Mouse (Mus musculus) retina, postnatal 1 day (tissue): Measurements from ENCODE around the gene Nudc.

Source experiments
- DNase-seq: peaks from one replicate; pipeline ENCODE4 v3.0.0-alpha.2; 2012

The Nudc gene

DNA sequence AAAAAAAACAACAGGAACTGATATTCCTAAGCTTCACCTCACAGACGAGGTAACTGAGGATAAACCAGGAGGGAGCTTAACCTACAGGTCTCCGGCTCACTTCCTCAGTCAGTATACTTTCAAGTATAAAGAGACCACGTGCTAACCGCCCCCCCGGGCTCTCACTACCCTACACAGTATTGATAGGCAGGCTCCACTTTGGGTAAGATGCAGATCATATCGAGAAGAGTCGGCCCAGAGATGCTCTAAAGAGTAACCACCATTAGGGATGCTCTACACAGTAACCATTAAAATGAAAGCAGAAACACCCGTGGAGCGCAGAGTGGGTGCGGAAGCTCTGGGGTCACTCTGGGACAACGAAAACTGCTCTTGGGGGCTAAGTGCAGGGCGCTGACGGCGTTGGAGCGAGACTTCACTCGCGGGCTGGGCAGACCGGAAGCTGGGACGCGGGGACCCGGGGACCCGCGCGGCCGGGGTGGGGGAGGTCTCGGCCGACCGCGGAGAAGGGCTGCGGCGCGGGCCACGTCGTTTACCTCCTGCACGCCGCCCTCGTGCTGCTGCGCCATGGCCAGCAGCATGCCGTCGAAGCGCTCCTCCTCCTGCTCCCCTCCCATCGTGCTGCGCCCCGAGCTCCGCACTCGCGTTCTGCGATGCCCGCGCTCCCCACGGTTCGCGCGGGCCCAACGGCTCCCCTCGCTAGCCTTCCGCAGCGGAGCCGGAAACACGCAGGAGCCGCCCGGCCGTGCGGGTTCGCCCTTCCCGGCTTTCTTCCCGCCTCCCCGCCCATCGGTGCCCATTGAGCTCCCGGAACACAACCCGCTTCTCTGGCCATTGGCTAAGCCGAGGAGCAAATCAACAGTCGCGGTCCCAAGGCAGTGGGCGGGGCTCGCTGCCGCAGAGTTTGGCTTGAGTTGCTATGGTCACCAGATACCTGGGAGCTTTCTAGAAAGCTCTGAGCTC lies at the start of gene Nudc:
TSS of gene Nudc (minus strand) at position 725 of the 960 bp plus-strand sequence.
- DNase-seq, result peak; percentile 98

DNA sequence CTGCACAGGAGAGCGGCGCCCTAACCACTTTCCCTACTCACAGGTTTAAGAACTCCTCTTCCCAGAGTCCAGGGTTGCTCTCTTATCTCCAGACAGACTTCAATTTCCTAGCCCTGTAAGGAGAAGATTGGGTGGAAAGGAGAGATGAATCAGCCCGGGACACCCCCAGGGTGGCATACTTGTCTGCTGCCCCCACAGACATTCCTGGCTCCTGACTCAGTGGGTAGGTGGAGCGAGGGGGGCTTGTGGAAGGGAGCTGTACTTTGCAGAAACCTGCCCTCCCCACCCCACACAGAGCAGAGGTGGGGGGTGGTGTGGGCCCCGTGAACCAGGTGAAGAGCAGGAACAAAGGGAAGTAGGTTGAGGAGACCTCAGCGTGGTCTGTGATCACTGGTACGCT lies 49.7 kb upstream of the Nudc start:
- DNase-seq, result no peak

DNA sequence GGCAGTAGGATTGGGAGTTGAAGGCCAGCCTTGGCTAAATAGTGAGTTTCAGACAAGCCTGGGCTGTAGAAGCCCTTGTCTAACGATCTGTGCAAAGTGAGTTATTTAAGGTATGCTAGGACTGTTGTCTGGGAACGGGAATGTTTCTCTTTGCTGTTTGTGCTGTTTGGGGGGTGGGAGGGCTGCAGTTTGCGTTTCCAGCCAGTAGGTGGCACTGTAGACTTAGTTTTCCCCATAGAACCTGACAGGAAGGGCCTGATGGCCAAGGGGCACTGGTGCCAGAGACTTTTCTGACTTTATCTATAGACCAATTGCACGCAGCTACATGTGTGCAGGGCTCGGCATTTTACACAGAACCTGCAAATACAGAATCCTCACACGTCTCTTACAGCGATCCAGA lies 46.8 kb upstream of the Nudc start:
- DNase-seq, result peak; percentile 82

DNA sequence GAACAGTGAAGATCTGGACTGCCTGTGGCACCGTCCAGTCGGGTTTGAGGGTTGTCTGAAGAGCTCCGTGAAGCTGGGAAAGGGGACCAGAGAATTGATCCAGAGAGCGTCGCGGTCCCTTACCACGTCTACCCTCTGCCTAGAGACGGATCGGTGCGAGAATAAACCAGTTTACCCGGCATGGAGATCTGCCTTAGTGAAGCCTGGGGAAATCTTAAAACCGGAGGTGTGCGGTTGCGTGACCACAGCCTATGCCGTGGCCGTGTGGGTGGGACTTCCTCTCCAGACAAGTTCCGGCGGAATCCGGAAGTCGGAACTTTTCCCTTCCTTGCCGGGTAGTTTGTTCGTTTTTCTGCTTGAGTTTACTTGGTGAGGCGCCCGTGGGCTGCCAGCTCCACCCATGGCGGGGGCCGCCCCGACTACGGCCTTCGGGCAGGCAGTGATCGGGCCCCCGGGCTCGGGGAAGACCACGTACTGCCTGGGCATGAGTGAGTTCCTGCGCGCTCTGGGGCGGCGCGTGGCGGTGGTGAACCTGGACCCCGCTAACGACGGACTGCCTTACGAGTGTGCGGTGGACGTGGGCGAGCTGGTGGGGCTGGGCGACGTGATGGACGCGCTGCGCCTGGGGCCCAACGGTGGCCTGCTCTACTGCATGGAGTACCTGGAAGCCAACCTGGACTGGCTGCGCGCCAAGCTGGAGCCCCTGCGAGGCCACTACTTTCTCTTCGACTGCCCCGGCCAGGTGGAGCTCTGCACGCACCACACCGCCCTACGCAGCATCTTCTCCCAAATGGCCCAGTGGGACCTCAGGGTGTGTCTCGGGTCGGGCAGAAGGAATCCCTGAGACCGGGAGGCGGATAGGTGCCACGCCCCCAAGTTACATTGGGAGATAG lies 38.5 kb upstream of the Nudc start, which contains the start of gene Gpn2:
TSS of gene Gpn2 (plus strand) at position 304 of the 893 bp plus-strand sequence.
- DNase-seq, result peak; percentile 90

DNA sequence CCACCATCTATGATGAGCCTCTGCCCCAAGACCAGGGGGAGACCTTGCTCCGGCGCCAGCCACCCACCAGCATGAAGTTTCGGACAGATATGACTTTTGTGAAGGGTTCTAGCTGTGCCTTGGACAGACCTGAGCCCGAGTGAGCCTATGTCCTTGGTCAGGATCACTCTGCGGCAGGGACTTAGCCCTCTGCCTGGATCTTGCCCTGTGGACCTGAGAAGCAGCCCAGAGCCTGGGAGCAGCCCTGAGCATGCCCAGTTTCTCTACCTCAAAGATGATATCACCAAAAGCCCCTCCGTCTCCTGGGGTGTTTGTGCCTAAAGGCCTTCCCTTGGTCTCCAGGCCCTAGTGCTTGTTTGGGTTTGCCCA lies 37.9 kb upstream of the Nudc start:
- DNase-seq, result no peak

DNA sequence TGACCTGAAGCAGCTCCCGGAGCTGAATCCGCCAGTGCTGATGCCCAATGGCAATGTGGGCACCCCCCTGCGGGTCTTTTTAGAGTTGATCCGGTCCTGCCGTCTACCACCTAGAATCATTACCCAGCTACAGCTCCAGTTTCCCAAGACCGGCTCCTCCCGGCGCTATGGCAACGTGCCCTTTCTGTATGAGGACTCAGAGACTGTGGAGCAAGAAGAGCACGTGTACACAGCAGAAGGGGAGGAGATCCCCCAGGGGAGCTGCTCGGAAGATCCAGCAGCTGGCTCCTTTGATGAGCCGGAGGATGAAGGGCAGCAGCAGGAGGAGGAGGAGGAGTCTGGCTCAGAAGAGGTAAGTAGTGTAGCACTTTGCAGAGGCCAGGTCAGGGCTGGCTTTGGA lies 32.2 kb upstream of the Nudc start:
- DNase-seq, result no peak

DNA sequence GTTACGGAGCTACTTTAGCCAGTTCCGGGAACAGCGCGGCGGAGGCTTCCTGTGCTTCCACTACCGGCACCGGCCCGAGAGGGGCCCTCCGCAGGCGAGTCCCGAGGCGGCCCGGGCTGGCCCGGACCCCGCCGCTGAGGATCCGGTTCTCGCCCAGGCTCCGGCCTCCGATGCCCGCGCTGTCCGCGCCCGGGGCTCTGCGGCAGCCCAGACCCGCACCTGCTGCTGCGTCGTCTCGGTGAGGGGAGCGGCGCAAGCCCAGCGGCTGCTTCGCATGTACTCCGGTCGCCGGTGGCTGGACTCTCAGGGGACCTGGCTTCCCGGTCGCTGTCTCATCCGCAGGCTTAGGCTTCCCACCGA lies 29.0 kb upstream of the Nudc start:
- DNase-seq, result no peak

DNA sequence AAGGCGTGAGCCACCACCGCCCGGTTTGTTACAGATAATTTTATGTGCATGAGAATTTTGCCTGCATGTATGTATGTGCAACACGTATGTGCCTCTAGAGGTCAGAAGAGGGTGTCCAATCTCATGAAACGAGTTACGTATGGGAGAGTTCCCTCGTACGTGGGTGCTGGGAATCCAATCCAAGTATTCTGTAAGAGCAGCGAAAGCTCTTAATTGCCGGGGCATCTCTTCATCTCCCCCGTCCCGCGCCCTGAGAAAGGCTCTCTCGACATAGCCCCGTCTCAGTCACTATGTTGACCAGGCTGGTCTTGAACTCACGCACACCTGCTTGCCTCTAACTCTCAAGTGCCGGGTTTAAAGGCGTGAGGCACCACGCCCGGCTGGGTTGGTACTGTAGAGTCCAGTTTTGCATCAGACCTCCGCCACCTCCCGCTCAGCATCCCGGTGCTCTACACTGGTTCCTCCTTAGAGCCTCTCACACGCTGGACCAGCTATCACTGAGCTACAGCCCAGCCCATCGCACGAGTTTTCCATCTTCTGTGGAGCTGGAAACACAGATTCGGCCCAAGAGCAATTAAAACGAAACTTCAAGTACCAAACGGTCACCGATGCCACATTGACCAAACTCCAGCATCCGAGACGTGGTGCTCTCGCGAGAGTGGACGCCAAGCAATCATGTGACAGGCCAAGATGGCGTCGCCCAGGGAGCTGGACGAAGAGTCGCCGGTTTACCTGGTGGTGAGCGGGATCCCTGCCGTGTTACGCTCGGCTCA lies 28.5 kb upstream of the Nudc start, which contains the start of gene Gpatch3:
TSS of gene Gpatch3 (plus strand) at position 676 of the 773 bp plus-strand sequence.
- DNase-seq, result peak; percentile 97

DNA sequence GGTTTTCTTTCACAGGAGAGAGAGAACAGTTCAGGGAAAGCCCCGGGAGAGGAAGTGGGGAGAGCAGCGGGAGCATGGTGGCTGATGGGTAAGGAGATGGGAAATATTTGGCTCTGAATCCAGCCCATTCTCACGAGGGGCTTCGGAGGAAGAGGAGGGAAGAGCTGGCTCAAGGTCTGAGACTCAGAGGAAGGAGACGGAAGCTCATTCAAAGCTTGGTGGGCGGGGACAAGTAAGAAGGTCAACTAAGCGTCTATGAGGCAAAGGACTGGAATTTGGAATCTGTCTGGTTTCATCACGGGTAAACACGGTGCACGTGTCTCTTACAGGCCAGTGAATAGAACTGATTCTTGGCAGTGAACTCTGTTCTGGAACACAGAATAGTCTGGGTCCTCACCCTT lies 24.3 kb upstream of the Nudc start:
- peak; percentile 5 for DNase-seq

DNA sequence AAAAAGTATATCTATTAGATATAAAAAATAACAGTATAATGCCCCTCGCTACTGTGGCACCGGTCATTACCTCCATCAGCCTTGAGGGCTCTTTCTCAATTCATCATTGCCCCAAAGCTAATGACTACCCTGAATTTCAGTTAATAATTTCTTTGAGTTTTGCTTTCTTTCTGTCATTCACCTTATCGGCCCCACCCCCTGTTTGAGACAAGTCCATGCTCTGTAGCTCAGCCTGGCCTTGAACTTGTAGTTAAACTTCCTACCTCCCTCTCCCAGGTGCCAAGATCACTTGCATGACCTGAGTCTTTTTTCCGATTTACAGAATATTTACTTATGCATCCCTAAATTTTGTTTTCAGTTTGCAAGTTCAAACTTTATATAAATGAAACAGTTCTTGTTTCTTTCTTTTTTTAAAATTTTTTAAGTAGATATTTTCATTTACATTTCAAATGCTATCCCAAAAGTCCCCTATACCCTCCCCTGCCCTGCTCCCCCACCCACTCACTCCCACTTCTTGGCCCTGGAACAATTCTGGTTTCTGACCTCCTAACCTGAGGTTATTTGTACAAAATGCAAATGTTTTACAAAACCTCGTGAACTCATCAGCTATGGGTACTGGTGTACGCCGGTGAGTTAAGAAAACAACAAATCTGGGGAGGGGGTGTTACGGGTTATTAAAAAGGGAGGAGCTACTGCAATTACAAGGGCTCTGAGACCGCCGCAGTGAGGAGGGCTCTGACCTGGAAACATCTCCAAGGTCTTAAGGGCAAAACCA lies 23.7 kb upstream of the Nudc start:
- no peak for DNase-seq

DNA sequence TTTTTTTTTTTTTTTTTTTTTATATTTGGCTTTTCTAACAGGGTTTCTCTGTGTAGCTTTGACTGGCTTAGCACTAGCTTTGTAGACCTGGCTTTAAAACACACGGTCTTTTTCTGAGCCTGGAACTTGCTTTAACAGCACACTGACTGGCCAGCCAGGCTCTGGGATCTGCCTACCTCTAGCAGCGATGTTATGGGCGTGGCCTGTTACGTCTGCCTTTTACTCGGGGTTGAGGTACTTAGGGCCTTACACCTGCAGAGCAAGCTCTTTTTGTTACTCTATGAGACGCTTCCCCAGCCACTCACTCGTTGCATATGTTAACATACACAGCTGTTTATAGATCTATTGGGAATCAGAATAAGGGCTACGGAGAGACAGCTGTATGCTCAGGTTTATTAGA lies 21.5 kb upstream of the Nudc start:
- DNase-seq, result no peak

DNA sequence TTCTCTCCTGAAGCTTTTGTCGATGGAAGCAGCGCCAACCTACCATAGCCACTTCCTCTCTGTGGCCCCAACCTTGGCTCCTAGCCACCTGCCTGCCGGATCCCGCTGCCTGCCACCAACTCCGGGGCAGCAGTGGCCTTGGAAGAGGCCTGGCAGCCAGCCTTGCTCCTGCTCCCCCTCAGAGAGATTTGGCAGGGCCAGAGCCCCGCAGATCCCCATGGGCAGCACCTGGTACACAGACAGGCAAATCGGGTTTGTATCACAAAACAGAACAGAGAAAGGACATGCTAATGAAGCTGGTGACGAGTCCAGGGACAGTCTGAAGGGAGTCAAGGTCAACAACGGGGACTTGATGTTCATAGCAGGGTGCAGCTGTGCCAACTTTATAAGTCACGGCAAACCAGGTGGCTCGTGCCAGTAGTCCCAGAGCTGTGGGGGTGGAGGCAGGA lies 17.4 kb upstream of the Nudc start:
- no peak for DNase-seq

DNA sequence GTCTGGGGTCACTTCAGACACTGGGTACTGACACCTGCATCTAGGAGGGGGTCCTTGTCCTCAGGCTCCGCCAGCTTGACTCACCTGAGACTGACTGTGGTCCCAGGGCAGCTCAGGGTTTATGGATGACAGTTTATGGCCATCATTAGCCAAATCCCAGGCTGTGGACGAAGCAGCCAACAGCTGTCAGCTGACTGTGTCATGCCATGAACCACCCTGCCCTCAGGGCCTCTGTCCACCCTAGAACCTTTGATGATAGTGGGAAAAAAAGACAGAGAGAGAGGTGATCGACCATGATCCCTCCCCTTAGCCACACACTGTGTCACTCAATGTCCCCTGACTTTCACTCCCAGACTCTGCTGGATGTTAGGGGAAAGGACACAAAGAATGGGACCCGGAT lies 15.8 kb upstream of the Nudc start:
- no peak for DNase-seq

DNA sequence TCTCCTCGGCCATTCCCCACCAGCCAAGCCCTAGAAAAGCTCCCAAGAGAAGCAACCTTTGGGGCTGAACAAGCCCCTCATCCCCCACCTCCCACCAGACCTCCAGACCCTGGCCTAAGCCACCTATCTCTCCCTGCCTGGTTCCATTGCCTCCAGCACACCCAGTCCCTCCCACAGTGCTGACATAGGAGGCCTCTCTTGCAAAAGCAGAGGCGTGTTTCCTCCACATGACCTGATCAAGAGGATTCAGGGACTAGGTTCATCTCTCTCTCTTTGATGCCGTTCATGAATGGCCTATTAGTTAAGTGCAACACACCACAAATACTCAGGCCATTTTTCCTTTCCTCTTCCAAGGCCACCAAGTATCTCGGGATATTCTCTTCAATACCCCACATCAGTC lies 14.1 kb upstream of the Nudc start:
- DNase-seq, result no peak

DNA sequence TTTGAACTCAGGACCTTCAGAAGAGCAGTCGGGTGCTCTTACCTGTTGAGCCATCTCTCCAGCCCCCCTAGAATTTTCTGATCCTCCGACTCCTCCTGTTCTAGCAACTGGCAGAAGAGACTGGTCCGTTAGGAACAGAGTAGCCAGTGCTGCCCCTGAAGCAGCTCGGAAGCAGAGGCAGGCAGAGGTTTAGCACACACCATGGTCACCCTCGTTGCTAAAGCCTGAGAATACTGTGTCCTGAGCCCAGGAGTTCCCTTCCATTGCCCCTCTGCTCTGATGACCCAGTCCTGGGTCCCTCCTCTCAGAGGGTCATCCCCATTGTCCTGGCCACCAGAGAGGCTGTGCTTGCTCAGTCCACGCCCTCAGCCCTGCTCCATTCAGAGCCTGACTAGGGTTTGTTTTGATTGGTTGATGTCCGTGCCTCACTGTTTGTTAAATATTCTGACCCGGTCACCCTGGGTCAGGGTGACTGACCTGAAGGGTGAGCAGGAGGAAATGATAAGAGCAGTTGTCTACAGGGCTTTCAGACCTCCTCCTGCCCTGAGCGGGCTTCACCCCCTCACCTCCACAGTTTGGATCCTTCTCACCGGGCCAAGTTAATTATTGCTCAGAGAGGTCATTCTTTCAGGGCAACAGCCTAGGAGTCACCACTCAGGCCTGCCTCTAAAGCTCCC lies 11.4 kb upstream of the Nudc start:
- DNase-seq, result no peak

DNA sequence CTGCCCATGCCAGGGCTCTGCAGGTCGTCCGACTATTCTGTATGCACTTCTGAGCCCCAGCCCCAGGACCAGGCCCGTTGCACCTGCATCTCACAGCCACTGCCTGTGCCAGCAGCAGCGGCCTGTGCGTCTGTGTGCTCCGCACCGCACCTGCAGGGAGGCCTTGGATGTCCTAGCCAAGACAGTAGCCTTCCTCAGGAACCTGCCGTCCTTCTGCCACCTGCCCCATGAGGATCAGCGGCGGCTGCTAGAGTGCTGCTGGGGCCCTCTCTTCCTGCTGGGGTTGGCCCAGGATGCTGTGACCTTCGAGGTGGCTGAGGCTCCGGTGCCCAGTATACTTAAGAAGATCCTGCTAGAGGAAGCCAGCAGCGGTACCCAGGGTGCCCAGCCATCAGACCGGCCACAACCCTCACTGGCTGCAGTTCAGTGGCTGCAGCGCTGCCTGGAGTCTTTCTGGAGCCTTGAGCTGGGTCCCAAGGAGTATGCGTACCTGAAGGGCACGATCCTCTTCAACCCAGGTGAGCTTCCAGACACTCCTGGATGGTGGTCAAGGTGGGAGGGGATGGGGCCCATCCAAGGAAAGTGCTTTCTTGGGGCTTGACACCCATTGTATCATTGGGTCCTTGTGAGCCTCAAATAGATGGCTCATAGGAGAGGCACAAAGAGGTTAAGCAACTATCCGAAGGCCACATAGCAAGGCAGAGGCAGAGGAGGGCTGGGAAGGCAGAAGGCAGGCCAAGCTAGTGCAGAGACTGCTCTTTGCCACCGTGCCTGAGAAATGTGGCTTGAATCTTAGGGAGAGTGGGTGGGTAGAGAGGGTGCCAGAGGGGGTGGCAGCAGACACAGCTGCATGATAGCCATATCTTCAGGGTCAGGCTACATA lies 7.9 kb upstream of the Nudc start:
- DNase-seq, result no peak

DNA sequence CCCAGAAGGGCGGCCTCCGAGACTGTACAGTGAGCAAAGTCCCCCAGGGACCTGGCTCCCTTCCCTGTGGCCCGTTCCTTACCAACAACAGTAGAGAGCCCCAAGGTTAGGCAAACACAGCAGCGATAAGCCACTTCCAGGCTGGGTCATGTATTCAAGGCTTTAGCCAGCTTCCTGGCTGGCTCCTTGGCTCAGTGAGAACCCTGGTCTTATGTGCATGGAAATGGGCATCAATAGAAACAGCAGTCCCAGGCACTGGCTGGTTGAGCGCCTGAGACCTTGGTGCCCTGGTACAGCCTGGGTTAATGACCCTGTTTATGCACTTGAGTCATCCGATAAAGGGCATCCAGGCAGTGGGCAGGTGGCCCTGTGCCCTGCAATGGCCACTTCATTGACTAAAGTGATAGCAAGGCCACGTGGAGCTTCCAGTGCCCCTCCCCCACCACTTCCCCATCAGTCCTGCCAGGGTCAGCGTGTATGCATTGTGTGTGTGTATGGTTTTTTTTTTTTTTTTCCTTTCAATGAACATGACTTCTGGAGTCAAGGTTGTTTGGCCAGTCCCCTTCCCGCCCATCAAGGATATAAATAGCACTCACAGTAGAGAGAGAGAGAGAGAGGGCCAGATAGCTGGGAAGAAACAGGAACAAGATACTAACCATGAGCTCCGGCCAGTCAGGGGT lies 7.1 kb upstream of the Nudc start, which contains the start of gene Nr0b2:
TSS of gene Nr0b2 (plus strand) at position 609 of the 680 bp plus-strand sequence.
- no peak for DNase-seq

DNA sequence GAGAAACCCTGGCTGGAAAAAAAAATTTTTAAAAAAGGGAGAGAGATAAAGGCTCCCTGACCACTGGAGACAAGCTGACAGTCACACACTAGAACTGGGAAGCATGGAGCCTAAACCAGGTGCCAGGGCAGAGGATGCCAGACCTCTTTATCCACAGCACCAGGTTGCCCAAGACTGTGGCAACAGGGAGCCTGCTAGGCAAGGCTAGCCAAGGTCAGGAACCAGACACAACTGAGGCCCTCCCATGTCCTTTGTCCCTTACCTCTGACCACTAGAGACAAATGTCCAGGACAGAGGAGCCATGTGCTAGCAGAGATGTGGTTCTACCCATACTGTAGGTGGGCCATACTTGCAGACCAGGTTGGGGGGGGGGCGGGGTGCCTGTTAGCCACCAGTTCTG lies 6.2 kb upstream of the Nudc start:
- DNase-seq, result no peak

DNA sequence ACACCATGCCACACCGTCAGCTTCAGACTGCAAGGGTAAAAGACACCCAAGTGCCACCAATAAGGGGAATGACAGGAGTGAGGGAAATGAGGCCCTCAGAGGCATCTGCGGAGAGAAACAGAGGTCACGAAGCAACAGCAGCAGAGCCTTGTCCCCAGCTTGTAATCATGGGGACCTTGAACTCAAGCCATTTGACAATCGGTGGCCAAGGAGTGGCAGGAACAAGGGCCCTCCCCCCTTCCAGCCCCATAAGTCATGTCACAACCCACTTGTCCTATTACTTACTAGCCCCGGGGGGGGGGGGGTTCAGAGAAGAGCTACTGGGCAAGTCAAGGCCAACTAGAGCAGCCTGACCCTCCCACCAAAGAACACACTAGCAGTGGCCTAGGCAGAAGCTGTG lies 9.1 kb downstream of the Nudc start:
- no peak for DNase-seq

DNA sequence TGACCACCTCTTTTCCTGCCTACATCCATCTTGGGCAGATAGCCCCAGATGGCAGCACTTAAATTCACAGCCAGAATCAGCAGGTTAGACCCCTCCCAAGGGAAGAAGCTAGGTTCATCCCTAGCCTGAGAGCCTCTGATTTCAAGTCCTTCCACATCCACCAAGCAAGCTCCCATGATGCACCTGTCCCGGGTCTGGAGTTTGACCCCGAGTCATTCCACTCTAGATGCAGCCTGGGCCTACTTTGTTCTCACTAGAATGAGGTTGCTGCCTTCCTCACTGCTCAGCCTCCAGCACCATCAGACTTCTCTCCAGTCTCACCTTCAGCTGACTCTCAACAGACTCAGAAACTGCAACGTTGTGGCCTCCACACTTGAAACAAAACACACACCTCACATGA lies 9.7 kb downstream of the Nudc start:
- no peak for DNase-seq
